Mouse (Mus musculus) CH12.LX (cell line): ENCODE measurements around the gene Gm21983.

Experiments used
- CTCF ChIP-seq, 2 experiments: IDR thresholded peaks in 1 of 2; conservative IDR thresholded peaks in 1 of 2; 2 replicates each; pipeline ENCODE4 v1.5.1; 2011 to 2012; ENCODE audit warnings: low read depth in 2 of 2, low read length in 2 of 2, improper control_type of control experiment in 1 of 2, inconsistent platforms in 1 of 2, mild to moderate bottlenecking in 1 of 2, moderate library complexity in 1 of 2
- EP300 ChIP-seq: IDR thresholded peaks from 2 replicates; pipeline ENCODE4 v1.6.1; 2011; ENCODE audit warnings: low read length, improper control_type of control experiment
- ETS1 ChIP-seq: conservative IDR thresholded peaks from 2 replicates; pipeline ENCODE4 v1.6.1; 2012; ENCODE audit warnings: low read depth, mild to moderate bottlenecking, inconsistent platforms, low read length, improper control_type of control experiment, moderate library complexity
- MAX ChIP-seq: IDR thresholded peaks from 2 replicates; pipeline ENCODE4 v1.6.1; 2011; ENCODE audit warnings: low read length, improper control_type of control experiment
- MEF2A ChIP-seq: IDR thresholded peaks from 2 replicates; pipeline ENCODE4 v1.6.1; 2014; ENCODE audit warnings: low read depth, mild to moderate bottlenecking, inconsistent platforms, low read length, improper control_type of control experiment, borderline replicate concordance
- POLR2A ChIP-seq: IDR thresholded peaks from 2 replicates; pipeline ENCODE4 v1.6.1; 2011; ENCODE audit warnings: low read depth, mild to moderate bottlenecking, improper control_type of control experiment, low read length
- SMC3 ChIP-seq: IDR thresholded peaks from 2 replicates; pipeline ENCODE4 v1.6.1; 2011; ENCODE audit warnings: low read depth, low read length, improper control_type of control experiment

- TF ChIP-seq SMC3 (no peak), CTCF (conservative IDR thresholded peaks at IDR 0.05 in 1 of 2, IDR thresholded peaks at IDR 0.05 in 1 of 2; ENCODE audit: low read depth in 2 of 2, low read length in 2 of 2) (no peak), EP300 (no peak), POLR2A (no peak), ETS1 (no peak), MAX (no peak), MEF2A (no peak)
Measured at GRCm38 (mm10) chr7:27212626-27213025, 31.7 kb upstream of the Gm21983 start.
